Mouse (Mus musculus): ENCODE data around the gene Tdp2. TPM values are rescaled to one million over a fixed set of nuclear protein-coding genes. Genes with fewer than 3 reads are reported as not detected.
"Not testable (repeated sequence)": the region's sequence is repeated elsewhere in the genome, so short reads cannot be mapped to it uniquely, and the experiment has no call there.

The Tdp2 gene
- polyA plus RNA-seq, 1 experiment from 2014 or later: 40.4 TPM

DNA sequence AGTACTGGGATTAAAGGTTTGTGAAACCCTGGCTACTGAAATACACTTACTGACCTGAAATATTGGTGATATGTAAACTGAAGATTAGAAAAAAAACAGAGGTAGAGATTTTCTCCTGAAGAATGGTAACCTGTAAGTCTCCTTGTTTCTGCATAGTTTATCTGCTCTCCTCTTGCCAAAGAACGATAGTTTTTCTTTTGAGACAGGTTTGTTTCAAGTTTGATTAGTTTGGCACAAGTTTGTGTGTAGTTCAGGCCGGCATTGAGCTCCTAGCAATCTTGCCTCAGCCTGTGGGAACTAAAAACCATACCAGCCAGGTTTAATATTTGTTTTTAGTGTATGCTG is 1.3 kb downstream of the Tdp2 start:
- no peak overlapping the region for H3K27ac ChIP-seq (replicated peaks; ENCODE audit: low read depth, low read length)
- ATAC-seq (ENCODE audit: low FRiP score, low TSS enrichment) (no peak), DNase-seq (no peak)
- H3K4me2 ChIP-seq (ENCODE audit: low read length): peak overlapping the region; percentile 80
- H3K9me3 ChIP-seq (ENCODE audit: control insufficient read depth, low read length): no peaks in the 10 kb centered on the region
- H3K9ac ChIP-seq (replicated peaks; ENCODE audit: low read length): peak overlapping the region; percentile 90
- peak overlapping the region; percentile 87 for H3K4me3 ChIP-seq (replicated peaks; ENCODE audit: low read depth, low read length)
- no peaks in the 10 kb centered on the region for H3K36me3 ChIP-seq (ENCODE audit: control insufficient read depth, insufficient read depth, low read length)
- no peaks in the 10 kb centered on the region for H3K27me3 ChIP-seq (ENCODE audit: control insufficient read depth, insufficient read depth, low read length)
- peaks cover 22% of the 10 kb centered on the region for H3K4me1 ChIP-seq (ENCODE audit: control insufficient read depth, insufficient read depth, low read length)
- 68% methylated on average over 2 of the region's 2 CpGs for WGBS

DNA sequence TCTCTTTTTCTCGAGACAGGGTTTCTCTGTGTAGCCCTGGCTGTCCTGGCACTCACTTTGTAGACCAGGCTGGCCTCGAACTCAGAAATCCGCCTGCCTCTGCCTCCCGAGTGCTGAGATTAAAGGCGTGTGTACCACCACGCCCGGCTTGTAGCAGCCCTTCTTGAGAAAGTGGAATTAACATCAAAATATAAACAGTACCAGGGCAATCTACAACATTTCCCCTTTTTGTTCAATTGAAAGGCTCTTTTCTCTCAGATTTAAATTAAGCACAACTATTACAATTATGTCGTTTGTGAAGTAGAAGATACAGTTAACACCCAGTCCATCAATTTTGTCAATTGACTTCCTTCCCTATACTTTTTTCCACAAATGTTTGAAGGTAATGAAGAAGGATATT is 6.3 kb downstream of the Tdp2 start:
- DNase-seq; H3K27me3 ChIP-seq (ENCODE audit: control insufficient read depth, insufficient read depth, low read length); H3K4me2 ChIP-seq (ENCODE audit: low read length); H3K9me3 ChIP-seq (ENCODE audit: control insufficient read depth, low read length); H3K9ac ChIP-seq (replicated peaks; ENCODE audit: low read length); ATAC-seq (ENCODE audit: low FRiP score, low TSS enrichment); H3K4me3 ChIP-seq (replicated peaks; ENCODE audit: low read depth, low read length); H3K27ac ChIP-seq (replicated peaks; ENCODE audit: low read depth, low read length): not testable (repeated sequence)
- H3K36me3 ChIP-seq (ENCODE audit: control insufficient read depth, insufficient read depth, low read length): peaks cover 24% of the 10 kb centered on the region
- WGBS: 95% methylated on average over 8 of the region's 8 CpGs
- peaks cover 17% of the 10 kb centered on the region for H3K4me1 ChIP-seq (ENCODE audit: control insufficient read depth, insufficient read depth, low read length)

- H3K4me2 ChIP-seq (ENCODE audit: low read length): no peak overlapping the region
- DNase-seq (no peak), ATAC-seq (ENCODE audit: low FRiP score, low TSS enrichment) (no peak)
- peaks cover 3% of the 10 kb centered on the region for H3K4me1 ChIP-seq (ENCODE audit: control insufficient read depth, insufficient read depth, low read length)
- no peak overlapping the region for H3K4me3 ChIP-seq (replicated peaks; ENCODE audit: low read depth, low read length)
- no peak overlapping the region for H3K9ac ChIP-seq (replicated peaks; ENCODE audit: low read length)
- H3K36me3 ChIP-seq (ENCODE audit: control insufficient read depth, insufficient read depth, low read length): peaks cover 24% of the 10 kb centered on the region
- H3K9me3 ChIP-seq (ENCODE audit: control insufficient read depth, low read length): no peaks in the 10 kb centered on the region
- 92% methylated on average over 3 of the region's 3 CpGs for WGBS
- no peak overlapping the region for H3K27ac ChIP-seq (replicated peaks; ENCODE audit: low read depth, low read length)
- no peaks in the 10 kb centered on the region for H3K27me3 ChIP-seq (ENCODE audit: control insufficient read depth, insufficient read depth, low read length)
Measured at GRCm38 (mm10) chr13:24839831-24840230, 8.4 kb downstream of the Tdp2 start.

GRCm38 (mm10) chr13:24841702-24842101 is 10.2 kb downstream of the Tdp2 start:
- Histone ChIP-seq H3K36me3 (ENCODE audit: control insufficient read depth, insufficient read depth, low read length) (peaks cover 24% of the 10 kb centered on the region), H3K4me1 (ENCODE audit: control insufficient read depth, insufficient read depth, low read length) (no peaks in the 10 kb centered on the region; the same call in 1 of the 2 replicates), H3K27ac (replicated peaks; ENCODE audit: low read depth, low read length) (no peak overlapping the region), H3K4me3 (replicated peaks; ENCODE audit: low read depth, low read length) (no peak overlapping the region), H3K9ac (replicated peaks; ENCODE audit: low read length) (no peak overlapping the region), H3K27me3 (ENCODE audit: control insufficient read depth, insufficient read depth, low read length) (no peaks in the 10 kb centered on the region), H3K9me3 (ENCODE audit: control insufficient read depth, low read length) (no peaks in the 10 kb centered on the region), H3K4me2 (ENCODE audit: low read length) (no peak overlapping the region)
- 92% methylated on average over 3 of the region's 3 CpGs for WGBS
- DNase-seq (no peak), ATAC-seq (ENCODE audit: low FRiP score, low TSS enrichment) (no peak)

DNA sequence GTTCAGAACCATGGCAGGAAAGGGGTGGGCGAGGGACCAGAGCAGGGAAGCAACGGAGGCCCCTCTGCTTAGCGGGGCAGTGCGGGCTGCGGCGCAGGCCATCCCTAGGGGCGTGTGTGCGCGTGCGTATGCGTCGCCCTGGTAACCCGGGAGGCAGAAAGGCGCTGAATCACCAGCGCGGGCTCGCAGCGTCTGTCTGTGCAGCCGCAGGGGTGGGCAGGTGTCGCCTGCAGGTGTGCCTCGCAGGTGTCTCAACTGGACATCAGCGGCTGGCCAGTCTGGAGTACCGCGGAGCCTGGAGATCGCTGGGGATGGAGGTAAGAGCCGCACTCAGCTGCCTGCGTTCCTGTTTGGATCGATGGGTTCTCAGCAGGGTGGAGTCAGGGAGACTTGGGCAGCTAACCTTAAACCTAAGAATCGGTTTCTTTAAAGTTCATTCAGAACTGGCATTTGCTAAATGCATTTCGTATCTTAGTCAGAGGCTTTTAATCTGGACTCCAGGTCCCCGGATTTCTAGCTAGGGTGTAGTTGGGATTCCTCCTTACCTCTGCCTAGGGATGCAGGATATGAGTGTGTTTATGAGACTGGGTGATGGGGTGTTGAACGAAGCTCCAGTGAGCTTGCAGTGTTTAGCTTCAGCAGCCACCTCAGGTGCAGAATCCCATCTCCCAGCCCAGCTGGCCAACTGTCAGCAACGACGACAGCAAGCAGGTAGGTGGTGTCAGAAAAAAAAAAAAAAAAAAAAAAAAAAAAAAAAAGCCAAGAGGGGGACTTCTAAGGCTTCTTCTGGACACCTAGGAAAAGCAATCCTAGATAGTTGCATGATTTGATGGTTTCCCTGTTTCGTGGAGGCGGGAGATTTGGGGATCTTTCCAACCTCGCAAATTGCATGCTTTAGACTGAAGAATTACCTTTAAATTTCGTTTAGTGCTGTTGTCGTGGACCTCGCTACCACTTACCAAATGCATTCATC is 13.8 kb downstream of the Tdp2 start, which contains the start of gene D130043K22Rik:
Gene D130043K22Rik, plus strand, starts transcription at position 153 of the 973 bp plus-strand sequence.
- peak; percentile 87 for DNase-seq
- H3K9me3 ChIP-seq (ENCODE audit: control insufficient read depth, low read length): no peaks in the 10 kb centered on the region
- peak; percentile 88; the same call in 1 of the 2 replicates for ATAC-seq (ENCODE audit: low FRiP score, low TSS enrichment)
- no peaks in the 10 kb centered on the region; the same call in 1 of the 2 replicates for H3K4me1 ChIP-seq (ENCODE audit: control insufficient read depth, insufficient read depth, low read length)
- peak within 1 kb of the TSS; percentile 80 for H3K4me2 ChIP-seq (ENCODE audit: low read length)
- peak within 1 kb of the TSS; percentile 63 for H3K4me3 ChIP-seq (replicated peaks; ENCODE audit: low read depth, low read length)
- WGBS: 9% methylated on average over 40 of the region's 40 CpGs
- peak within 1 kb of the TSS; percentile 67 for H3K9ac ChIP-seq (replicated peaks; ENCODE audit: low read length)
- H3K36me3 ChIP-seq (ENCODE audit: control insufficient read depth, insufficient read depth, low read length): peaks cover 11% of the 10 kb centered on the region
- peak within 1 kb of the TSS; percentile 52; the same call in 1 of the 2 replicates for H3K27ac ChIP-seq (replicated peaks; ENCODE audit: low read depth, low read length)
- H3K27me3 ChIP-seq (ENCODE audit: control insufficient read depth, insufficient read depth, low read length): no peaks in the 10 kb centered on the region

DNA sequence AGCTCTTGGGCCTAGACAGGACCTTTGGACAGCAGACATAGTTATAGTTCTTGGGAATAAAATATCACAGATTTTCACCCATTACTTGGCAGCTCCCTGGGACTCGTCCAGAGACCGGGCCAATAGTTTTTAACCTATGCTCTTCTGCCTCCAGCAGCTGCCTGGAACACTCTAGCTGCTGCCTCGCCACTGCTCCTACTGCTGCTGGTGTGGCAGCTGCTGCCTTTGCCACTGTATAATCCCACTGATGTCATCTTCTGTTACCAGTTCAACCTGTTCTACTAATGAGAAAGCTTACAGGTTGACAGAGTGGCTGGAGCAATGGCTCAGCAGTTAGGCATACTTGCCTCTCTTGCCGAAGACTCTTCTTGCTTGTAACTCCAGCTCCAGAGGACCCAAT is 17.8 kb downstream of the Tdp2 start:
- Histone ChIP-seq H3K9me3 (ENCODE audit: control insufficient read depth, low read length) (no peaks in the 10 kb centered on the region), H3K4me2 (ENCODE audit: low read length) (no peak overlapping the region), H3K4me3 (replicated peaks; ENCODE audit: low read depth, low read length) (no peak overlapping the region), H3K36me3 (ENCODE audit: control insufficient read depth, insufficient read depth, low read length) (no peaks in the 10 kb centered on the region), H3K9ac (replicated peaks; ENCODE audit: low read length) (no peak overlapping the region), H3K27me3 (ENCODE audit: control insufficient read depth, insufficient read depth, low read length) (no peaks in the 10 kb centered on the region), H3K27ac (replicated peaks; ENCODE audit: low read depth, low read length) (no peak overlapping the region), H3K4me1 (ENCODE audit: control insufficient read depth, insufficient read depth, low read length) (no peaks in the 10 kb centered on the region; the same call in 1 of the 2 replicates)
- ATAC-seq (ENCODE audit: low FRiP score, low TSS enrichment): no peak
- WGBS: 86% methylated on average over 4 of the region's 4 CpGs
- DNase-seq: no peak

GRCm38 (mm10) chr13:24851989-24852388 is 20.5 kb downstream of the Tdp2 start:
- 94% methylated on average over 2 of the region's 2 CpGs for WGBS
- Histone ChIP-seq H3K9me3 (ENCODE audit: control insufficient read depth, low read length) (no peaks in the 10 kb centered on the region), H3K36me3 (ENCODE audit: control insufficient read depth, insufficient read depth, low read length) (no peaks in the 10 kb centered on the region), H3K4me2 (ENCODE audit: low read length) (no peak overlapping the region), H3K4me3 (replicated peaks; ENCODE audit: low read depth, low read length) (no peak overlapping the region), H3K4me1 (ENCODE audit: control insufficient read depth, insufficient read depth, low read length) (no peaks in the 10 kb centered on the region), H3K27me3 (ENCODE audit: control insufficient read depth, insufficient read depth, low read length) (no peaks in the 10 kb centered on the region), H3K9ac (replicated peaks; ENCODE audit: low read length) (no peak overlapping the region), H3K27ac (replicated peaks; ENCODE audit: low read depth, low read length) (no peak overlapping the region)
- DNase-seq (no peak), ATAC-seq (ENCODE audit: low FRiP score, low TSS enrichment) (no peak)

GRCm38 (mm10) chr13:24852570-24852969 is 21.1 kb downstream of the Tdp2 start:
- H3K4me3 ChIP-seq (replicated peaks; ENCODE audit: low read depth, low read length): no peak overlapping the region
- no peak overlapping the region for H3K9ac ChIP-seq (replicated peaks; ENCODE audit: low read length)
- no peak overlapping the region for H3K4me2 ChIP-seq (ENCODE audit: low read length)
- WGBS: 87% methylated on average over 3 of the region's 3 CpGs
- DNase-seq (no peak), ATAC-seq (ENCODE audit: low FRiP score, low TSS enrichment) (no peak)
- H3K36me3 ChIP-seq (ENCODE audit: control insufficient read depth, insufficient read depth, low read length): no peaks in the 10 kb centered on the region
- H3K27me3 ChIP-seq (ENCODE audit: control insufficient read depth, insufficient read depth, low read length): no peaks in the 10 kb centered on the region
- no peaks in the 10 kb centered on the region for H3K9me3 ChIP-seq (ENCODE audit: control insufficient read depth, low read length)
- no peak overlapping the region for H3K27ac ChIP-seq (replicated peaks; ENCODE audit: low read depth, low read length)
- H3K4me1 ChIP-seq (ENCODE audit: control insufficient read depth, insufficient read depth, low read length): no peaks in the 10 kb centered on the region

DNA sequence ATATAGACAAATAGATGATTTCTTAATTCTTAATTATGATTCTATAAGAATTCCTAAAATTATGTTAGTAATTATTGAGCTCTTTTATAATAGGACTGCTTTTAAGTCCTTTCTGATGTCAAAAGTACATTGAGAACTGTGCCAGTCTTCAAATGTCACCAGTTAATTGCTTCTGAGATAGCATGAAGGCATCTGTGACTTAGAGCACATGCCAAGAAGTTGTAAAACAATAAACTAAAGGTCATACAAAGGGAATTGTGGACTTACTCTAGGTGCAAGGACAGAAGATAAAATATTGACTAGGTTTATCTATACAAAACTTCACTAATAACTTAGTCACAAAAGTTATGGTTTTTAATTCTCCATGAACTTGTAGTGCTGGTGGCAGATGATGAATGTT is 27.6 kb downstream of the Tdp2 start:
- H3K4me1 ChIP-seq (ENCODE audit: control insufficient read depth, insufficient read depth, low read length): no peaks in the 10 kb centered on the region
- H3K27me3 ChIP-seq (ENCODE audit: control insufficient read depth, insufficient read depth, low read length): no peaks in the 10 kb centered on the region
- ATAC-seq (ENCODE audit: low FRiP score, low TSS enrichment) (no peak), DNase-seq (no peak)
- H3K4me3 ChIP-seq (replicated peaks; ENCODE audit: low read depth, low read length): no peak overlapping the region
- H3K9ac ChIP-seq (replicated peaks; ENCODE audit: low read length): no peak overlapping the region
- no peak overlapping the region for H3K4me2 ChIP-seq (ENCODE audit: low read length)
- H3K36me3 ChIP-seq (ENCODE audit: control insufficient read depth, insufficient read depth, low read length): no peaks in the 10 kb centered on the region
- no peaks in the 10 kb centered on the region for H3K9me3 ChIP-seq (ENCODE audit: control insufficient read depth, low read length)
- no peak overlapping the region for H3K27ac ChIP-seq (replicated peaks; ENCODE audit: low read depth, low read length)
